Mouse (Mus musculus) lung, embryonic 15.5 days (tissue): ENCODE measurements around the gene Sstr4. TPM values are rescaled to one million over a fixed set of nuclear protein-coding genes. Genes with fewer than 3 reads are reported as not detected.

Experiments
- ATAC-seq: fragments of 200-750 bp; cut with Nextera tagmentation; 2 replicates; pipeline ENCODE4 v1.8.0; 2017; ENCODE audit warnings: moderate number of reproducible peaks, borderline replicate concordance; ENCODE audit not compliant: low FRiP score, low TSS enrichment; ENCODE audit errors: extremely low read depth
- H3K27ac ChIP-seq: fragments of 300-500 bp; sonication (generic); 2 replicates; pipeline ENCODE4 v1.5.1; 2015; ENCODE audit warnings: moderate library complexity, mild to moderate bottlenecking, inconsistent platforms
- H3K27me3 ChIP-seq: fragments of 300-500 bp; sonication (generic); 2 replicates; pipeline ENCODE4 v1.6.1; 2015; ENCODE audit warnings: inconsistent platforms
- H3K36me3 ChIP-seq: fragments of 300-500 bp; sonication (generic); 2 replicates; pipeline ENCODE4 v1.6.1; 2015; ENCODE audit warnings: inconsistent platforms
- H3K4me1 ChIP-seq: fragments of 300-500 bp; sonication (generic); 2 replicates; pipeline ENCODE4 v1.6.1; 2015; ENCODE audit warnings: inconsistent platforms
- H3K4me2 ChIP-seq: fragments of 300-500 bp; sonication (generic); 2 replicates; pipeline ENCODE4 v1.6.1; 2015; ENCODE audit warnings: inconsistent platforms, mild to moderate bottlenecking, moderate library complexity
- H3K4me3 ChIP-seq: fragments of 300-500 bp; sonication (generic); 2 replicates; pipeline ENCODE4 v1.5.1; 2015; ENCODE audit warnings: mild to moderate bottlenecking, inconsistent platforms
- H3K9ac ChIP-seq: fragments of 300-500 bp; sonication (generic); 2 replicates; pipeline ENCODE4 v1.6.1; 2015; ENCODE audit warnings: inconsistent platforms
- H3K9me3 ChIP-seq: fragments of 300-500 bp; sonication (generic); 2 replicates; pipeline ENCODE4 v1.6.1; 2016; ENCODE audit warnings: inconsistent platforms
- WGBS: fragments of 180-500 bp; shearing (Covaris S2); methylation state at CpG from one replicate; pipeline ENCODE4 v1.1.7; 2015; 5-methylcytosine and 5-hydroxymethylcytosine counted together
- polyA plus RNA-seq: library from polyadenylated mRNA; unstranded; fragments of >200 nt; fragmentation: Nextera tagmentation; extraction: Ambion mirVana; gene quantifications from 2 replicates; pipeline ENCODE4 v1.2.1, GENCODE M21; 2015

The Sstr4 gene
- polyA plus RNA-seq, 1 experiment from 2014 or later: 3.0 TPM

- Histone ChIP-seq H3K4me3 (no peak overlapping the region), H3K9ac (no peak overlapping the region), H3K4me2 (peak overlapping the region; percentile 99; the same call in 1 of the 2 replicates), H3K4me1 (peaks cover 67% of the 10 kb centered on the region), H3K36me3 (no peaks in the 10 kb centered on the region), H3K9me3 (no peaks in the 10 kb centered on the region), H3K27me3 (peaks cover 16% of the 10 kb centered on the region), H3K27ac (peak overlapping the region; percentile 58)
- ATAC-seq: no peak
- 42% methylated on average over 1 of the region's 1 CpGs for WGBS
These were observed 2.6 kb downstream of the Sstr4 start for GRCm38 (mm10) chr2:148397784-148398100.

- no peak overlapping the region for H3K27ac ChIP-seq
- peaks cover 4% of the 10 kb centered on the region; the same call in 1 of the 2 replicates for H3K36me3 ChIP-seq
- no peak overlapping the region for H3K4me2 ChIP-seq
- no peak overlapping the region for H3K9ac ChIP-seq
- no peak for ATAC-seq
- H3K9me3 ChIP-seq: no peaks in the 10 kb centered on the region
- no peak overlapping the region for H3K4me3 ChIP-seq
- H3K27me3 ChIP-seq: peaks cover 11% of the 10 kb centered on the region; the same call in 1 of the 2 replicates
- 88% methylated on average over 5 of the region's 5 CpGs for WGBS
- H3K4me1 ChIP-seq: peaks cover 80% of the 10 kb centered on the region
These were observed 3.9 kb downstream of the Sstr4 start for GRCm38 (mm10) chr2:148398901-148399685.

GRCm38 (mm10) chr2:148402227-148402626 lies 7.1 kb downstream of the Sstr4 start:
- Histone ChIP-seq H3K36me3 (peaks cover 4% of the 10 kb centered on the region; the same call in 1 of the 2 replicates), H3K27ac (no peak overlapping the region), H3K4me2 (peak overlapping the region; percentile 78), H3K4me1 (peaks cover 74% of the 10 kb centered on the region), H3K9me3 (no peaks in the 10 kb centered on the region), H3K9ac (no peak overlapping the region), H3K4me3 (no peak overlapping the region), H3K27me3 (no peaks in the 10 kb centered on the region)
- ATAC-seq: no peak
- WGBS: 61% methylated on average over 1 of the region's 1 CpGs

- Histone ChIP-seq H3K9me3 (no peaks in the 10 kb centered on the region), H3K27ac (peak overlapping the region; percentile 9; the same call in 1 of the 2 replicates), H3K36me3 (peaks cover 4% of the 10 kb centered on the region; the same call in 1 of the 2 replicates), H3K27me3 (no peaks in the 10 kb centered on the region), H3K4me2 (peak overlapping the region; percentile 78), H3K9ac (peak overlapping the region; percentile 31), H3K4me1 (peaks cover 64% of the 10 kb centered on the region), H3K4me3 (peak overlapping the region; percentile 57)
- no peak for ATAC-seq
- WGBS: 31% methylated on average over 5 of the region's 5 CpGs
These were observed 9.8 kb downstream of the Sstr4 start for GRCm38 (mm10) chr2:148404906-148405305.

- Histone ChIP-seq H3K9ac (peak overlapping the region; percentile 62), H3K27ac (peak overlapping the region; percentile 74), H3K4me3 (peak overlapping the region; percentile 57), H3K27me3 (no peaks in the 10 kb centered on the region), H3K9me3 (no peaks in the 10 kb centered on the region), H3K4me2 (peak overlapping the region; percentile 78), H3K36me3 (peaks cover 4% of the 10 kb centered on the region; the same call in 1 of the 2 replicates), H3K4me1 (peaks cover 53% of the 10 kb centered on the region)
- no peak for ATAC-seq
- 7% methylated on average over 34 of the region's 34 CpGs for WGBS
These were observed 11.2 kb downstream of the Sstr4 start for GRCm38 (mm10) chr2:148406160-148406970.

- H3K9ac ChIP-seq: peak overlapping the region; percentile 62
- no peaks in the 10 kb centered on the region for H3K27me3 ChIP-seq
- H3K9me3 ChIP-seq: no peaks in the 10 kb centered on the region
- WGBS: 2% methylated on average over 55 of the region's 55 CpGs
- peak; percentile 31; the same call in 1 of the 2 replicates for ATAC-seq
- H3K36me3 ChIP-seq: peaks cover 4% of the 10 kb centered on the region; the same call in 1 of the 2 replicates
- H3K4me2 ChIP-seq: peak overlapping the region; percentile 78
- H3K4me3 ChIP-seq: peak overlapping the region; percentile 57
- peaks cover 53% of the 10 kb centered on the region for H3K4me1 ChIP-seq
- H3K27ac ChIP-seq: peak overlapping the region; percentile 74
These were observed 12.1 kb downstream of the Sstr4 start for GRCm38 (mm10) chr2:148406971-148407869.

- H3K9me3 ChIP-seq: no peaks in the 10 kb centered on the region
- WGBS: 2% methylated on average over 35 of the region's 35 CpGs
- H3K36me3 ChIP-seq: peaks cover 4% of the 10 kb centered on the region; the same call in 1 of the 2 replicates
- peak within 1 kb of the TSS; percentile 57 for H3K4me3 ChIP-seq
- peak; percentile 79 for ATAC-seq
- H3K4me2 ChIP-seq: peak within 1 kb of the TSS; percentile 78
- no peaks in the 10 kb centered on the region for H3K27me3 ChIP-seq
- H3K4me1 ChIP-seq: peaks cover 44% of the 10 kb centered on the region
- peak within 1 kb of the TSS; percentile 62 for H3K9ac ChIP-seq
- peak within 1 kb of the TSS; percentile 74 for H3K27ac ChIP-seq
These were observed 13.0 kb downstream of the Sstr4 start, which contains the start of gene Thbd for GRCm38 (mm10) chr2:148407870-148408760. TSS of gene Thbd (minus strand) at chr2:148408188.

- no peaks in the 10 kb centered on the region for H3K27me3 ChIP-seq
- H3K9ac ChIP-seq: peak overlapping the region; percentile 62; the same call in 1 of the 2 replicates
- H3K36me3 ChIP-seq: no peaks in the 10 kb centered on the region
- peak overlapping the region; percentile 74 for H3K27ac ChIP-seq
- H3K9me3 ChIP-seq: no peaks in the 10 kb centered on the region
- H3K4me3 ChIP-seq: peak overlapping the region; percentile 57; the same call in 1 of the 2 replicates
- no peak; the same call in 1 of the 2 replicates for ATAC-seq
- H3K4me2 ChIP-seq: peak overlapping the region; percentile 78
- H3K4me1 ChIP-seq: peaks cover 39% of the 10 kb centered on the region
- WGBS: 28% methylated on average over 6 of the region's 6 CpGs
These were observed 13.6 kb downstream of the Sstr4 start for GRCm38 (mm10) chr2:148408761-148409120.

GRCm38 (mm10) chr2:148409141-148409540 lies 14.0 kb downstream of the Sstr4 start:
- WGBS: 11% methylated on average over 9 of the region's 9 CpGs
- peaks cover 35% of the 10 kb centered on the region for H3K4me1 ChIP-seq
- no peaks in the 10 kb centered on the region for H3K36me3 ChIP-seq
- H3K4me2 ChIP-seq: peak overlapping the region; percentile 78
- peak overlapping the region; percentile 74 for H3K27ac ChIP-seq
- no peak overlapping the region for H3K9ac ChIP-seq
- H3K27me3 ChIP-seq: no peaks in the 10 kb centered on the region
- no peak overlapping the region for H3K4me3 ChIP-seq
- ATAC-seq: peak; percentile 79
- H3K9me3 ChIP-seq: no peaks in the 10 kb centered on the region

- no peak for ATAC-seq
- no peak overlapping the region for H3K4me3 ChIP-seq
- H3K27ac ChIP-seq: no peak overlapping the region
- H3K36me3 ChIP-seq: no peaks in the 10 kb centered on the region
- H3K27me3 ChIP-seq: no peaks in the 10 kb centered on the region
- H3K4me2 ChIP-seq: no peak overlapping the region
- H3K4me1 ChIP-seq: peaks cover 33% of the 10 kb centered on the region
- 92% methylated on average over 1 of the region's 1 CpGs for WGBS
- no peak overlapping the region for H3K9ac ChIP-seq
- H3K9me3 ChIP-seq: no peaks in the 10 kb centered on the region
These were observed 14.7 kb downstream of the Sstr4 start for GRCm38 (mm10) chr2:148409821-148410220.
